Mouse (Mus musculus): ENCODE measurements around the gene Dennd1a. TPM values are rescaled to one million over a fixed set of nuclear protein-coding genes. Genes with fewer than 3 reads are reported as not detected.

Gene Dennd1a
- total and polyA plus RNA-seq, 3 experiments, result 17.6 to 26.8 (median 22.0) TPM

GRCm38 (mm10) chr2:37869628-37870027 lies 417.6 kb downstream of the Dennd1a start:
- H3K4me1 ChIP-seq (ENCODE audit: control insufficient read depth, insufficient read depth, low read length), result no peaks in the 10 kb centered on the region
- no peaks in the 10 kb centered on the region for H3K27me3 ChIP-seq (ENCODE audit: control insufficient read depth, insufficient read depth, low read length)
- H3K79me2 ChIP-seq (replicated peaks; ENCODE audit: control insufficient read depth, insufficient read depth, low read length), result no peaks in the 10 kb centered on the region
- no peak overlapping the region for H3K27ac ChIP-seq
- H3K4me3 ChIP-seq, result no peak overlapping the region
- TF ChIP-seq EP300 (IDR thresholded peaks at IDR 0.05; ENCODE audit: insufficient read depth, low read depth, low read length) (no peak), CTCF (IDR thresholded peaks at IDR 0.05) (no peak), POLR2A (IDR thresholded peaks at IDR 0.05; ENCODE audit: insufficient read depth, low read depth, low read length) (no peak)
- 51% methylated on average over 6 of the region's 6 CpGs for WGBS
- no peak for DNase-seq
- H3K9ac ChIP-seq (ENCODE audit: low read depth, low read length), result no peak overlapping the region
- intact Hi-C loops (cut with DNase I), result no loop called here
- no peaks in the 10 kb centered on the region for H3K36me3 ChIP-seq (ENCODE audit: control insufficient read depth, insufficient read depth, low read length)

DNA sequence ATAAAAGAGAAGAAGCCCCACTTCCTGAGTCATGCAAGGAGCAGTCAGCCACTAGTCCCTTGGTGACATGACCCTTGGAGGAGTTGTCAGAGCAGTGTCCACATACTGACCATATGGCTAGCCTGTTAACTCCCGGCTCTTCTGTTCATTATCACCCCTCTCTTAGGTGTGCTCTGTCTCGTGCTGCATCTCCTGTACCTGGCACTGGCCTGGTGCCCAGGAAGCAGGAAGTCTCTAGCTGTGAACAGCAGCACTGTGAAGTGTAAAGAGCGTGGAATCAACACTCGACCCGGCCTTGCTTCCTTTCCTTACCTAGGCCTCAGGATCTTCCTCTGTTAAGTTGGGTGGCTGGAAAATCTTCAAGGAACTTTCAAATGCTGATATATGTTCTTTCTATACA lies 419.8 kb downstream of the Dennd1a start:
- no peaks in the 10 kb centered on the region for H3K36me3 ChIP-seq (ENCODE audit: control insufficient read depth, insufficient read depth, low read length)
- 61% methylated on average over 5 of the region's 5 CpGs for WGBS
- no peak for DNase-seq
- H3K27ac ChIP-seq, result no peak overlapping the region
- intact Hi-C loops (cut with DNase I), result no loop called here
- H3K4me3 ChIP-seq, result no peak overlapping the region
- H3K27me3 ChIP-seq (ENCODE audit: control insufficient read depth, insufficient read depth, low read length), result no peaks in the 10 kb centered on the region
- H3K4me1 ChIP-seq (ENCODE audit: control insufficient read depth, insufficient read depth, low read length), result no peaks in the 10 kb centered on the region
- no peaks in the 10 kb centered on the region for H3K79me2 ChIP-seq (replicated peaks; ENCODE audit: control insufficient read depth, insufficient read depth, low read length)
- TF ChIP-seq EP300 (IDR thresholded peaks at IDR 0.05; ENCODE audit: insufficient read depth, low read depth, low read length) (no peak), CTCF (IDR thresholded peaks at IDR 0.05) (no peak), POLR2A (IDR thresholded peaks at IDR 0.05; ENCODE audit: insufficient read depth, low read depth, low read length) (no peak)
- H3K9ac ChIP-seq (ENCODE audit: low read depth, low read length), result no peak overlapping the region

DNA sequence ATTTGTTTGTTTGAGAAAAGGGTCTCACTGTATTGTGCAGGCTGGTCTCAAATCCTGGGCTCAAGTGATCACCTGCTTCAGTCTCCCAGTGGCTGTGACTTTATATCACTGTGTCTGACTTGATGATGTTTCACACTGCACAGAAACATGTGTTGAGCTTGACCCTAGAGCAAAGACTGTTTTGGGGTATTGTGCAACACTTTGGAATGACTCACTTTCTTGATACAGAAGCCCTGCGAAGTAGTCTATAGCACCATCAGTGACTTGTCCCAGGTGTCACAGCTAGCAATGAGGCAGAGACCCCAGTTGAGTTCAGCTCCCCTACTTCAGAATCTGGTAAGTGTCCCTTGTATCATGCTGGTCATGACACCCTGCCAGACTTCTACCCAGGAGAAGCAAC lies 429.7 kb downstream of the Dennd1a start:
- Histone ChIP-seq H3K27me3 (ENCODE audit: control insufficient read depth, insufficient read depth, low read length) (no peaks in the 10 kb centered on the region), H3K4me3 (no peak overlapping the region), H3K4me1 (ENCODE audit: control insufficient read depth, insufficient read depth, low read length) (no peaks in the 10 kb centered on the region), H3K79me2 (replicated peaks; ENCODE audit: control insufficient read depth, insufficient read depth, low read length) (no peaks in the 10 kb centered on the region), H3K36me3 (ENCODE audit: control insufficient read depth, insufficient read depth, low read length) (no peaks in the 10 kb centered on the region), H3K9ac (ENCODE audit: low read depth, low read length) (no peak overlapping the region), H3K27ac (no peak overlapping the region)
- WGBS, result 89% methylated on average over 1 of the region's 1 CpGs
- no peak for DNase-seq
- TF ChIP-seq POLR2A (IDR thresholded peaks at IDR 0.05; ENCODE audit: insufficient read depth, low read depth, low read length) (no peak), EP300 (IDR thresholded peaks at IDR 0.05; ENCODE audit: insufficient read depth, low read depth, low read length) (no peak), CTCF (IDR thresholded peaks at IDR 0.05) (no peak)
- intact Hi-C loops (cut with DNase I), result no loop called here

GRCm38 (mm10) chr2:37856955-37857354 lies 430.2 kb downstream of the Dennd1a start:
- Histone ChIP-seq H3K27me3 (ENCODE audit: control insufficient read depth, insufficient read depth, low read length) (no peaks in the 10 kb centered on the region), H3K79me2 (replicated peaks; ENCODE audit: control insufficient read depth, insufficient read depth, low read length) (no peaks in the 10 kb centered on the region), H3K9ac (ENCODE audit: low read depth, low read length) (no peak overlapping the region), H3K27ac (no peak overlapping the region), H3K4me3 (no peak overlapping the region), H3K36me3 (ENCODE audit: control insufficient read depth, insufficient read depth, low read length) (no peaks in the 10 kb centered on the region), H3K4me1 (ENCODE audit: control insufficient read depth, insufficient read depth, low read length) (no peaks in the 10 kb centered on the region)
- 84% methylated on average over 3 of the region's 3 CpGs for WGBS
- no peak for DNase-seq
- intact Hi-C loops (cut with DNase I), result no loop called here
- no peak for TF ChIP-seq POLR2A (IDR thresholded peaks at IDR 0.05; ENCODE audit: insufficient read depth, low read depth, low read length)
- TF ChIP-seq CTCF (IDR thresholded peaks at IDR 0.05), result no peak
- TF ChIP-seq EP300 (IDR thresholded peaks at IDR 0.05; ENCODE audit: insufficient read depth, low read depth, low read length), result no peak

- no peak overlapping the region for H3K4me3 ChIP-seq
- no peaks in the 10 kb centered on the region for H3K4me1 ChIP-seq (ENCODE audit: control insufficient read depth, insufficient read depth, low read length)
- no peak overlapping the region for H3K27ac ChIP-seq
- H3K27me3 ChIP-seq (ENCODE audit: control insufficient read depth, insufficient read depth, low read length), result no peaks in the 10 kb centered on the region
- 81% methylated on average over 2 of the region's 2 CpGs for WGBS
- no peak for TF ChIP-seq POLR2A (IDR thresholded peaks at IDR 0.05; ENCODE audit: insufficient read depth, low read depth, low read length)
- no peak for TF ChIP-seq CTCF (IDR thresholded peaks at IDR 0.05)
- TF ChIP-seq EP300 (IDR thresholded peaks at IDR 0.05; ENCODE audit: insufficient read depth, low read depth, low read length), result no peak
- H3K79me2 ChIP-seq (replicated peaks; ENCODE audit: control insufficient read depth, insufficient read depth, low read length), result no peaks in the 10 kb centered on the region
- no peak for DNase-seq
- no peaks in the 10 kb centered on the region for H3K36me3 ChIP-seq (ENCODE audit: control insufficient read depth, insufficient read depth, low read length)
- intact Hi-C loops (cut with DNase I), result no loop called here
- H3K9ac ChIP-seq (ENCODE audit: low read depth, low read length), result no peak overlapping the region
These were observed 432.0 kb downstream of the Dennd1a start for GRCm38 (mm10) chr2:37855226-37855625.

- Histone ChIP-seq H3K27ac (no peak overlapping the region), H3K4me3 (no peak overlapping the region), H3K4me1 (ENCODE audit: control insufficient read depth, insufficient read depth, low read length) (no peaks in the 10 kb centered on the region), H3K27me3 (ENCODE audit: control insufficient read depth, insufficient read depth, low read length) (no peaks in the 10 kb centered on the region), H3K79me2 (replicated peaks; ENCODE audit: control insufficient read depth, insufficient read depth, low read length) (no peaks in the 10 kb centered on the region), H3K9ac (ENCODE audit: low read depth, low read length) (no peak overlapping the region), H3K36me3 (ENCODE audit: control insufficient read depth, insufficient read depth, low read length) (no peaks in the 10 kb centered on the region)
- TF ChIP-seq EP300 (IDR thresholded peaks at IDR 0.05; ENCODE audit: insufficient read depth, low read depth, low read length) (no peak), CTCF (IDR thresholded peaks at IDR 0.05) (no peak), POLR2A (IDR thresholded peaks at IDR 0.05; ENCODE audit: insufficient read depth, low read depth, low read length) (no peak)
- WGBS, result 77% methylated on average over 1 of the region's 1 CpGs
- DNase-seq, result no peak
- intact Hi-C loops (cut with DNase I), result no loop called here
These were observed 433.2 kb downstream of the Dennd1a start for GRCm38 (mm10) chr2:37853878-37854435.

All from heart, adult 2 months (tissue).